Mouse (Mus musculus): ENCODE measurements at regions not wholly inside any gene's neighbourhood (a gene's known extent, or its start where the extent isn't known, plus 50 kb on each side); places are given as distances from the start of the nearest gene placed in this dataset.
A peak's percentile ranks its signal among the peaks of the same experiment; 100 is the strongest.

DNA sequence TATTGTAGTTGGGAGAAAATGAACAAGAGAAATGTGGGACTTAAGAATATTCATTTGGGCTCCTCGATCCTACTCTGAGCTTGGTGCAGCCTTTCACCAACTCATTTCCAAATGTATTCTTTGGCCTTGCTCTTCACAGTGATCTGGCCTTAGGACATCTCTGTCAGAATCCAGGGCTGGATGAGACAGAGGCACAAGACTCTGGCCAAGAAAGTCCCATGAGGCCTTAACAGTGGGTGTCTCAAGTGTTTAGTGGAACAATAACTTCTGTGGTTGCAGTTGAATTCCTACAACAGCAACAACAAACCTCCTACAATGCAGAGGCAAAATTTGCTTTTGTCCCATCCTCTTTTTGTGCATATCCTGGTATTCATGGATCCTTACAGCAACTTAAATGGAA lies 589.2 kb upstream of the Gm26657 start:
- Histone ChIP-seq H3K4me1 (ENCODE audit: control insufficient read depth, insufficient read depth, insufficient read length, low read length) (peaks cover 2% of the 10 kb centered on the region; the same call in 1 of the 2 replicates), H3K27ac (replicated peaks; ENCODE audit: low read depth, low read length) (no peak overlapping the region), H3K4me3 (ENCODE audit: insufficient read depth, low read depth, low read length) (no peak overlapping the region)

- H3K4me3 ChIP-seq (ENCODE audit: insufficient read depth, low read depth, low read length), result no peak overlapping the region
- H3K4me1 ChIP-seq (ENCODE audit: control insufficient read depth, insufficient read depth, insufficient read length, low read length), result no peaks in the 10 kb centered on the region
- no peak overlapping the region for H3K27ac ChIP-seq (replicated peaks; ENCODE audit: low read depth, low read length)
Measured at GRCm38 (mm10) chr4:56143827-56144226, 596.0 kb upstream of the Gm26657 start.

DNA sequence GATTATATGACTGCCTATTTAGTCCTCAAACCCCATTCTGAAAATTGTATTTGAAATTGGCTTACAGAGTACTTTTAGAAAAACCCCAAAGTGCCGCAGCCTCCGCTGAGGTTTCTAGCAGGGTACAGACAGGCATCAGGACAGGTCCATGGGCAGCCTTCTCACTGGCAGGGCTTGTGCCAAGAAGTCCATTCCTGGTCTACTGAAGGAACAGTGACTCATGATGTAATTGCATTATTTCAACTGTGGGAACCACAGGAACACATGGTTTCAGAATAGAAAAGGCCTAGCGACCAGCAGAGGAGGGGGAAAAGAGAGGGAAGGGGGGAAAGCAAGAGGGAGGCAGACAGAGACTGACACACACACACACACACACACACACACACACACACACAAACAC lies 603.0 kb upstream of the Gm26657 start:
- Histone ChIP-seq H3K4me1 (ENCODE audit: control insufficient read depth, insufficient read depth, insufficient read length, low read length) (no peaks in the 10 kb centered on the region), H3K27ac (replicated peaks; ENCODE audit: low read depth, low read length) (no peak overlapping the region), H3K4me3 (ENCODE audit: insufficient read depth, low read depth, low read length) (no peak overlapping the region)

GRCm38 (mm10) chr4:56134350-56134749 lies 602.1 kb upstream of the Klf4 start:
- H3K4me1 ChIP-seq (ENCODE audit: control insufficient read depth, insufficient read depth, insufficient read length, low read length), result no peaks in the 10 kb centered on the region
- no peak overlapping the region for H3K4me3 ChIP-seq (ENCODE audit: insufficient read depth, low read depth, low read length)
- no peak overlapping the region for H3K27ac ChIP-seq (replicated peaks; ENCODE audit: low read depth, low read length)

DNA sequence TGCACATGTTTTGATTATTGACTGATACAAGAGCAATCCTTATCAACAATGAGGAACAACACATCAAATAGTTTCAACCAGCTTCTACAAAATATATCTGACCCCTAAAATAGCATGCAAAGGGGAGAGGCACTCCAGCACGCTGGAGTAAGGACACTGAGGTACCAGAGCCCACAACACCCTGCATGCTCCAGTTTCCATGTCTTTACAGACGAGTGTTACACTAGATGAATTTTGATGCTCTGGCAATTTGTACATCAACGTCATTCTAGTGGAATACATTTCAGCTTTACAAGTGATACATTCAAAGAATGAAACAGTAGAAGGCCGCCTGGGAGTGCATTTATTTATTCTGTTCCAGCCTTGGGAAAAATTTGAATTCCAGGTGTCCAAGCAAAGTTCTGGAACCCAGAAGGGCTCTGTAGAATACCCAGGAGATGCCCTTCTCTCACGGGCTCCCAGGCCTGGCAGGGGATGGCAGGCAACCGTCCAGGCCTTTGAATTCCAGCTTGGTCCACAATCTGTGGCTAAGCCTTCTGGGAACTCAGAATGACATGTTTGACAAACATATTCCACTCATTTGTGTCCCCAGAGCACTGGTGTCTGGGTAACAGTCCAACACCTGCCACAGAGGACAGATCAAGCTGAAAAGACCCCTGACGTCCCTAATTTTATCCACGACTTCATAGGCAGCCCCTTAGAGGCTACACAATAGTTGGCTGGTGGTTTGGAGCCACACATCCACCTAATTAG lies 595.6 kb upstream of the Klf4 start:
- H3K4me3 ChIP-seq (ENCODE audit: insufficient read depth, low read depth, low read length), result no peak overlapping the region
- no peaks in the 10 kb centered on the region for H3K4me1 ChIP-seq (ENCODE audit: control insufficient read depth, insufficient read depth, insufficient read length, low read length)
- no peak overlapping the region for H3K27ac ChIP-seq (replicated peaks; ENCODE audit: low read depth, low read length)

- Histone ChIP-seq H3K4me3 (ENCODE audit: insufficient read depth, low read depth, low read length) (no peak overlapping the region), H3K4me1 (ENCODE audit: control insufficient read depth, insufficient read depth, insufficient read length, low read length) (no peaks in the 10 kb centered on the region), H3K27ac (replicated peaks; ENCODE audit: low read depth, low read length) (no peak overlapping the region)
Measured at GRCm38 (mm10) chr4:56124515-56124914, 592.2 kb upstream of the Klf4 start.

GRCm38 (mm10) chr4:56122198-56122597 lies 589.9 kb upstream of the Klf4 start:
- Histone ChIP-seq H3K4me3 (ENCODE audit: insufficient read depth, low read depth, low read length) (no peak overlapping the region), H3K27ac (replicated peaks; ENCODE audit: low read depth, low read length) (no peak overlapping the region), H3K4me1 (ENCODE audit: control insufficient read depth, insufficient read depth, insufficient read length, low read length) (peaks cover 3% of the 10 kb centered on the region; the same call in 1 of the 2 replicates)

GRCm38 (mm10) chr4:56121664-56122063 lies 589.4 kb upstream of the Klf4 start:
- Histone ChIP-seq H3K4me3 (ENCODE audit: insufficient read depth, low read depth, low read length) (no peak overlapping the region), H3K27ac (replicated peaks; ENCODE audit: low read depth, low read length) (no peak overlapping the region), H3K4me1 (ENCODE audit: control insufficient read depth, insufficient read depth, insufficient read length, low read length) (peaks cover 3% of the 10 kb centered on the region; the same call in 1 of the 2 replicates)

GRCm38 (mm10) chr4:56120357-56120756 lies 588.1 kb upstream of the Klf4 start:
- Histone ChIP-seq H3K27ac (replicated peaks; ENCODE audit: low read depth, low read length) (no peak overlapping the region), H3K4me3 (ENCODE audit: insufficient read depth, low read depth, low read length) (no peak overlapping the region), H3K4me1 (ENCODE audit: control insufficient read depth, insufficient read depth, insufficient read length, low read length) (peaks cover 3% of the 10 kb centered on the region; the same call in 1 of the 2 replicates)

DNA sequence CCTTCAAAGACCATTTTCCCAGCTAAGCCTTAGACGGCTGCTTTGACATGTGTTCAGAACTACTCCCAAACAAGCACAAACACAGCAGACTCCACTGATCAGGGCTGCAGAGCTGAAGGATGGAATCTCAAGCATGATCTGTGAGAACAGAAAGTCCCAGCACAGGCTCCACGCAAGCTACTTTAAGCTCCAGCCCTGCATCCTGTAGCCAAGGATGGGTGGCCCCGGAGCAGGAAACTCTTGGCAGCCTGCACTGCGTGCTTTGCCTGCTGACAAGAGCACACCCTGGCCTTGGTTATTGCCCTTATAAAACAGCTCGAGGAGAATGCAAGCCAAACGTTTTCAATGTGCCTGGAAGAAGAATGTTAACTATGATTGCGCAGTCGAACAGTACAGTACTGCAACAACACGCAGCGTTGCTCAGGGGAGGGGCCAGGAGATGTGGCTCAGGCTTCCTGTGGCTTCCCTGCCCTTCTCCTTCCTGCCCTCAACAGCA lies 581.5 kb upstream of the Klf4 start:
- H3K4me1 ChIP-seq (ENCODE audit: control insufficient read depth, insufficient read depth, insufficient read length, low read length), result peaks cover 8% of the 10 kb centered on the region
- H3K27ac ChIP-seq (replicated peaks; ENCODE audit: low read depth, low read length), result peak overlapping the region; percentile 87
- no peak overlapping the region for H3K4me3 ChIP-seq (ENCODE audit: insufficient read depth, low read depth, low read length)

- no peak overlapping the region for H3K4me3 ChIP-seq (ENCODE audit: insufficient read depth, low read depth, low read length)
- peaks cover 5% of the 10 kb centered on the region for H3K4me1 ChIP-seq (ENCODE audit: control insufficient read depth, insufficient read depth, insufficient read length, low read length)
- peak overlapping the region; percentile 87 for H3K27ac ChIP-seq (replicated peaks; ENCODE audit: low read depth, low read length)
Measured at GRCm38 (mm10) chr4:56112931-56113700, 580.9 kb upstream of the Klf4 start.

DNA sequence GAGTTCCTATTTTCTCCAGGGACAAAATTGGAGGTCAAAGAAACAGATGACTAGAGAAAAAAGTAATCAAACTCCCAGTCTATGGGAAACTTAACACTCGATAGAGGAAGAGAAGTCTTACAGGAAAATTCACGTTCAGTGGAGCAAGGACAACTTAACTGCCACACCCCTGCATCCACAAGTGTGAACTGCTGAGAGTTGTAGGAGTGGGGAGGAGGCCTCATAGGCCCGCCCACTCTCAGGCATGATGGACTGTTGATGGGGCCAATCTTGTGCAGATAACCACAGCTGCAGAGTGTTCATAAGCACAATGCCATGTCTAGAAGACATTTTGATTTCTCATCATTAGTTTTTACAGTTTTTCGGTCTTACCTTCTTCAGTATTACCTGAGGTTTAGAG lies 574.7 kb upstream of the Klf4 start:
- no peak overlapping the region for H3K4me3 ChIP-seq (ENCODE audit: insufficient read depth, low read depth, low read length)
- no peak overlapping the region for H3K27ac ChIP-seq (replicated peaks; ENCODE audit: low read depth, low read length)
- H3K4me1 ChIP-seq (ENCODE audit: control insufficient read depth, insufficient read depth, insufficient read length, low read length), result no peaks in the 10 kb centered on the region

GRCm38 (mm10) chr4:56102314-56102713 lies 570.0 kb upstream of the Klf4 start:
- Histone ChIP-seq H3K27ac (replicated peaks; ENCODE audit: low read depth, low read length) (no peak overlapping the region), H3K4me3 (ENCODE audit: insufficient read depth, low read depth, low read length) (no peak overlapping the region), H3K4me1 (ENCODE audit: control insufficient read depth, insufficient read depth, insufficient read length, low read length) (no peaks in the 10 kb centered on the region)

- Histone ChIP-seq H3K4me3 (ENCODE audit: insufficient read depth, low read depth, low read length) (no peak overlapping the region), H3K4me1 (ENCODE audit: control insufficient read depth, insufficient read depth, insufficient read length, low read length) (no peaks in the 10 kb centered on the region), H3K27ac (replicated peaks; ENCODE audit: low read depth, low read length) (no peak overlapping the region)
Measured at GRCm38 (mm10) chr4:56090796-56091195, 558.5 kb upstream of the Klf4 start.

GRCm38 (mm10) chr4:56088701-56089100 lies 556.4 kb upstream of the Klf4 start:
- no peaks in the 10 kb centered on the region for H3K4me1 ChIP-seq (ENCODE audit: control insufficient read depth, insufficient read depth, insufficient read length, low read length)
- H3K4me3 ChIP-seq (ENCODE audit: insufficient read depth, low read depth, low read length), result no peak overlapping the region
- H3K27ac ChIP-seq (replicated peaks; ENCODE audit: low read depth, low read length), result no peak overlapping the region

DNA sequence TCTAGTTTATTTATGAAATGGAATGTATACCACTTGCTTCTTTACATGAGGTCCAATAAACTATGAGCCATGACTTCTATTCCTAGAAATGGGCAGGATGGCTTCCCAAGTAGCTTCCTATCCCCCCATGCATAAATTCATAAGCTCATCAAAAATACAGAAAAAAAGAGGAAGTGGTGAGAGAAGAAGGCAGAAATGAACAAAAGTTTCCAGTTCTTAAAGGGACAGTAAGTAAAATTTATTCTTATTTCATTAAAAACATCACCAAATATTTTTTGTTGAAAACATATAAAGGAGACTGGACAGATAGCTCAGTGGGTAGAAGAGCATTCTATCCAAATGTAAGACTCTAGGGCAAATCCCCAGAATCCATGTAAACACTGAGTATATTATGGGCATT lies 554.0 kb upstream of the Klf4 start:
- H3K27ac ChIP-seq (replicated peaks; ENCODE audit: low read depth, low read length), result no peak overlapping the region
- H3K4me1 ChIP-seq (ENCODE audit: control insufficient read depth, insufficient read depth, insufficient read length, low read length), result no peaks in the 10 kb centered on the region
- no peak overlapping the region for H3K4me3 ChIP-seq (ENCODE audit: insufficient read depth, low read depth, low read length)
